Mouse (Mus musculus): ENCODE measurements at regions not wholly inside any gene's neighbourhood (a gene's known extent, or its start where the extent isn't known, plus 50 kb on each side); places are given as distances from the start of the nearest gene placed in this dataset.

DNA sequence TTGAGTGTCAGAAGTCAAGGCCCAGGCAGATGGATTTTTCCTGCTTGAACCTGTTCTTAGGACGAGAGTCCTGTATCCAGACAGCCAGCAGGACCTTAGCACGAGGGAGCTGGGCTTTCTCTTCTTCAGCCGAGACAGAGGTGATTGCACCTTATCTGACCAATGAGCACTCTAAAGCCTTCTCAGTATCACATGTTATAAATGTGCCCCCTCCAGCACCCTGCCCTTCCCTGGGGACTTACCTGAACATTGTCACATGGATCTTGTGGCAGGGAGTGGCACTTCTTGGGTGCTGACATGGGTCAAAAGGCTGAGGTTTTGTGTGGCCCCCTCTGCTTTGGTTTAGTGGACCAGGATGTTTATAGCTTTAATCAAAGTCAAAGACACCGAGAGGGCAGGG, 367.5 kb downstream of the Rps24 start:
- 37% methylated on average over 4 of the region's 4 CpGs for WGBS
- Histone ChIP-seq H3K9ac (ENCODE audit: low read length) (no peak overlapping the region), H3K4me2 (ENCODE audit: low read depth, severe bottlenecking) (no peak overlapping the region), H3K4me3 (ENCODE audit: low read depth, low read length) (no peak overlapping the region), H3K4me1 (ENCODE audit: control insufficient read depth, insufficient read depth, low read length) (peaks cover 9% of the 10 kb centered on the region), H3K27ac (replicated peaks; ENCODE audit: low read depth, low read length) (no peak overlapping the region), H3K9me3 (ENCODE audit: control insufficient read depth, low read length) (no peaks in the 10 kb centered on the region), H3K27me3 (ENCODE audit: control insufficient read depth, insufficient read depth, low read length) (no peaks in the 10 kb centered on the region), H3K36me3 (ENCODE audit: control insufficient read depth, insufficient read depth, low read length) (no peaks in the 10 kb centered on the region)
- DNase-seq (ENCODE audit: low spot score) (no peak), ATAC-seq (ENCODE audit: insufficient number of reproducible peaks, low FRiP score, low TSS enrichment, low read depth) (no peak)

DNA sequence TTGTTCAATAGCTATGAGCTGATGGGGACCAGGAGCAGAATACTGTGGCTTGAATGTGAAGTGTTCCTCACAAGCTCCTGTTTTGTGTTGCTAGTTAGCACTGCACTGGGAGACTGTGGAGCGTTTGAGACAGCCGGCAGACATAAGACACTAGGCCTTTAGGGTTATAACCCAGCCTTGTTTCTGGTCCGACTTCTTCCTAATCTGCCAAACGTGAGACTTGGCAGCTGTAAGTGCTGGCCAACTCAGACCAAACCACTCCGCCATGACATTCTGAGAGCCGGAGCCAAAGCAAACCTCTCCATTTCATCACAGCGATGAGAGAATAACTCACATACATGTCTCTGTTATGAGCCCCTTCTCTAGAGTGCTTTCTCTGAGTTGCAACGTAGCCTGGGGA, 375.2 kb downstream of the Rps24 start:
- no peak for DNase-seq (ENCODE audit: low spot score)
- WGBS, result 85% methylated on average over 8 of the region's 8 CpGs

DNA sequence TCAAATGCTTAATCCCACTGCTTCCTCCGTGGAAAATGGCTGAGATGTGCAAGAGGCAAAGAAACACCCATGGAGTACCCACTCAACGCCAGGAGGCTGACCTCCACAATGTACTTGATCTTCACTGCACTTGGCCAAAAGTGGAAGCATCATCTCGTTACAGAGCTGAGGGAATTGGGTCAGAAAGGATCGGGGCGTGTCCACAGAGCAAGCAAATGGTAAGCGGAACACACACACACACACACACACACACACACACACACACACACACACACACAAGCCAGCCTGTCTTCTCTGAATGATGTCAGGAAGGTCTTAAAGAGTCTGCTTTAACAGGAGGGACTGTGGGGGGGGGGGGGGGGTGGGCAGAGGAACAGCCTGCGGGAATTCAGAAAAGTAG, 375.7 kb downstream of the Rps24 start:
- no peak for DNase-seq (ENCODE audit: low spot score)
- H3K9ac ChIP-seq (ENCODE audit: low read length), result no peak overlapping the region
- H3K4me3 ChIP-seq (ENCODE audit: low read depth, low read length), result no peak overlapping the region
- H3K27me3 ChIP-seq (ENCODE audit: control insufficient read depth, insufficient read depth, low read length), result no peaks in the 10 kb centered on the region
- no peak overlapping the region for H3K27ac ChIP-seq (replicated peaks; ENCODE audit: low read depth, low read length)
- no peaks in the 10 kb centered on the region for H3K36me3 ChIP-seq (ENCODE audit: control insufficient read depth, insufficient read depth, low read length)
- 78% methylated on average over 7 of the region's 7 CpGs for WGBS
- H3K4me1 ChIP-seq (ENCODE audit: control insufficient read depth, insufficient read depth, low read length), result peaks cover 8% of the 10 kb centered on the region; the same call in 1 of the 2 replicates
- H3K9me3 ChIP-seq (ENCODE audit: control insufficient read depth, low read length), result no peaks in the 10 kb centered on the region
- no peak for ATAC-seq (ENCODE audit: insufficient number of reproducible peaks, low FRiP score, low TSS enrichment, low read depth)
- no peak overlapping the region for H3K4me2 ChIP-seq (ENCODE audit: low read depth, severe bottlenecking)

More for the DNA sequence above, 375.2 kb downstream of the Rps24 start:
- Histone ChIP-seq H3K4me3 (ENCODE audit: low read depth, low read length) (no peak overlapping the region), H3K36me3 (ENCODE audit: control insufficient read depth, insufficient read depth, low read length) (no peaks in the 10 kb centered on the region), H3K27ac (replicated peaks; ENCODE audit: low read depth, low read length) (no peak overlapping the region), H3K4me2 (ENCODE audit: low read depth, severe bottlenecking) (no peak overlapping the region), H3K9ac (ENCODE audit: low read length) (no peak overlapping the region), H3K9me3 (ENCODE audit: control insufficient read depth, low read length) (no peaks in the 10 kb centered on the region), H3K27me3 (ENCODE audit: control insufficient read depth, insufficient read depth, low read length) (no peaks in the 10 kb centered on the region), H3K4me1 (ENCODE audit: control insufficient read depth, insufficient read depth, low read length) (peaks cover 8% of the 10 kb centered on the region; the same call in 1 of the 2 replicates)
- ATAC-seq (ENCODE audit: insufficient number of reproducible peaks, low FRiP score, low TSS enrichment, low read depth), result no peak

DNA sequence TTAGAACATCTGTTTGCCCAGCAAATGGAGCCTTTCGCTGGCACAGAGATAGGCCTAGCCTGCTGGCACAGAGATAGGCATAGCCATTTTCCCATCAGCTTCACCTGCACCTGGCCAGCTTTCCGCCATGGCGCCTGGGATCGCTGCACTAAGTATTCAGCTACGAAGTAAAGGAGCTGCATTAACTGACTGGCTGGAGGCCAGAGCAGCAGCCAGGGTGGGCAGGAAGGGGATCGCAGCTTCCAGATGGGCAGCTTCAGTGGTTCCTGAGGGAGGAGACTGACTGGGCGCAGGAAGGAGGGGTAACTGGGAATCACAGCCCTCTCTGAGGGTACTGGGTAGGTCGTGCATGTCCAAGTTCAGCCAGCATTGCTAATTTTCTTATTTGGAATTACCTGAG, 376.2 kb downstream of the Rps24 start:
- no peak overlapping the region for H3K4me2 ChIP-seq (ENCODE audit: low read depth, severe bottlenecking)
- H3K9me3 ChIP-seq (ENCODE audit: control insufficient read depth, low read length), result no peaks in the 10 kb centered on the region
- no peaks in the 10 kb centered on the region for H3K36me3 ChIP-seq (ENCODE audit: control insufficient read depth, insufficient read depth, low read length)
- ATAC-seq (ENCODE audit: insufficient number of reproducible peaks, low FRiP score, low TSS enrichment, low read depth) (no peak), DNase-seq (ENCODE audit: low spot score) (no peak)
- peaks cover 8% of the 10 kb centered on the region; the same call in 1 of the 2 replicates for H3K4me1 ChIP-seq (ENCODE audit: control insufficient read depth, insufficient read depth, low read length)
- H3K9ac ChIP-seq (ENCODE audit: low read length), result no peak overlapping the region
- H3K4me3 ChIP-seq (ENCODE audit: low read depth, low read length), result no peak overlapping the region
- no peaks in the 10 kb centered on the region for H3K27me3 ChIP-seq (ENCODE audit: control insufficient read depth, insufficient read depth, low read length)
- WGBS, result 80% methylated on average over 8 of the region's 8 CpGs
- no peak overlapping the region for H3K27ac ChIP-seq (replicated peaks; ENCODE audit: low read depth, low read length)

GRCm38 (mm10) chr14:24865579-24866230, 378.8 kb downstream of the Rps24 start:
- H3K27me3 ChIP-seq (ENCODE audit: control insufficient read depth, insufficient read depth, low read length), result no peaks in the 10 kb centered on the region
- H3K9ac ChIP-seq (ENCODE audit: low read length), result no peak overlapping the region
- no peak overlapping the region for H3K27ac ChIP-seq (replicated peaks; ENCODE audit: low read depth, low read length)
- 0 out of 2 replicates have a peak, but pooled peaks cover 6% of the 10 kb centered on the region for H3K4me1 ChIP-seq (ENCODE audit: control insufficient read depth, insufficient read depth, low read length)
- ATAC-seq (ENCODE audit: insufficient number of reproducible peaks, low FRiP score, low TSS enrichment, low read depth) (no peak), DNase-seq (ENCODE audit: low spot score) (no peak)
- 92% methylated on average over 6 of the region's 6 CpGs for WGBS
- no peak overlapping the region for H3K4me3 ChIP-seq (ENCODE audit: low read depth, low read length)
- H3K36me3 ChIP-seq (ENCODE audit: control insufficient read depth, insufficient read depth, low read length), result no peaks in the 10 kb centered on the region
- H3K9me3 ChIP-seq (ENCODE audit: control insufficient read depth, low read length), result no peaks in the 10 kb centered on the region
- H3K4me2 ChIP-seq (ENCODE audit: low read depth, severe bottlenecking), result no peak overlapping the region

DNA sequence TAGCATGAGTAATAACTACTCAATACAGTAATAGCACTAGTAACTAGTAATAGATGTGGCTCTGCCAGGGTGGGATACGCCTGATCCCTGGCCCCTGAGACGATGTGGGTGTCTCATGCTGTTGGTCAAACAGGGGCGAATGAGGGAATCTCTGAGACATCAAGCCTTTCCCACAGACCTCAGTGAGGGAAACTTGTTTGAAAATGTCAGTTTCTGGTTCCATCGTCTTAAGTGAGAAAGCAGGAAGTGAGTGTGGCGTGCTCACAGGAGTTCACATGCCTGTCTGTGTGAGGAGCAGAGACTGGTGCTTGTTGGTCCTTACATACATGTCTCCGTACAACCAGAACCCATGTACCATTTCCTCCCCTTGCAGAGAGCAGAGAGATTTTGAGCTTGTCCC, 380.9 kb downstream of the Rps24 start:
- no peak overlapping the region for H3K27ac ChIP-seq (replicated peaks; ENCODE audit: low read depth, low read length)

GRCm38 (mm10) chr14:24868756-24869155, 381.8 kb downstream of the Rps24 start:
- Histone ChIP-seq H3K27ac (replicated peaks; ENCODE audit: low read depth, low read length) (no peak overlapping the region), H3K4me1 (ENCODE audit: control insufficient read depth, insufficient read depth, low read length) (0 out of 2 replicates have a peak, but pooled peaks cover 6% of the 10 kb centered on the region), H3K36me3 (ENCODE audit: control insufficient read depth, insufficient read depth, low read length) (no peaks in the 10 kb centered on the region), H3K4me3 (ENCODE audit: low read depth, low read length) (no peak overlapping the region), H3K9ac (ENCODE audit: low read length) (no peak overlapping the region), H3K4me2 (ENCODE audit: low read depth, severe bottlenecking) (no peak overlapping the region), H3K27me3 (ENCODE audit: control insufficient read depth, insufficient read depth, low read length) (no peaks in the 10 kb centered on the region), H3K9me3 (ENCODE audit: control insufficient read depth, low read length) (no peaks in the 10 kb centered on the region)
- 84% methylated on average over 6 of the region's 6 CpGs for WGBS
- DNase-seq (ENCODE audit: low spot score) (no peak), ATAC-seq (ENCODE audit: insufficient number of reproducible peaks, low FRiP score, low TSS enrichment, low read depth) (no peak)

More for the DNA sequence above, 380.9 kb downstream of the Rps24 start:
- DNase-seq (ENCODE audit: low spot score) (no peak), ATAC-seq (ENCODE audit: insufficient number of reproducible peaks, low FRiP score, low TSS enrichment, low read depth) (no peak)
- Histone ChIP-seq H3K4me1 (ENCODE audit: control insufficient read depth, insufficient read depth, low read length) (0 out of 2 replicates have a peak, but pooled peaks cover 6% of the 10 kb centered on the region), H3K9me3 (ENCODE audit: control insufficient read depth, low read length) (no peaks in the 10 kb centered on the region), H3K4me2 (ENCODE audit: low read depth, severe bottlenecking) (no peak overlapping the region), H3K4me3 (ENCODE audit: low read depth, low read length) (no peak overlapping the region), H3K27me3 (ENCODE audit: control insufficient read depth, insufficient read depth, low read length) (no peaks in the 10 kb centered on the region), H3K36me3 (ENCODE audit: control insufficient read depth, insufficient read depth, low read length) (no peaks in the 10 kb centered on the region), H3K9ac (ENCODE audit: low read length) (no peak overlapping the region; the same call in 1 of the 2 replicates)
- 90% methylated on average over 6 of the region's 6 CpGs for WGBS

DNA sequence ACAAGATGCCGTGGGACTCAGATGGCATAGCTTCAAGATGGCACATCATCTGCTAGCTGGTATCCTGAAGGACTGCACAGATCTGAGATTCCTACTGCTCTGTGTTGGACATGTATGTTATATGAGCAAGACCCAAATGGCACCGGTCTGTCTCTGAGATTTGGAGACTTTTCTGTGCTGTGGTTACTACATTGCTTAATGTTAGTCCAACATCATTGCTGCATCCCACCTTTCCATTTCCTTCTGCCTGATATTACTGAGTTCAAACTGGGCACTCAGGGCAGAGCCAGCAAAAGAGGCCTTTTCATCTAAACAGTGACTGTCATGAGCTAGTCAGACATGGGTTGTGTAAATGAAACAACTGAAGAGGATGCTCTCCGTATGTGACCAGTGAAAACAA, 383.3 kb downstream of the Rps24 start:
- no peak overlapping the region for H3K9ac ChIP-seq (ENCODE audit: low read length)
- no peaks in the 10 kb centered on the region for H3K9me3 ChIP-seq (ENCODE audit: control insufficient read depth, low read length)
- H3K4me2 ChIP-seq (ENCODE audit: low read depth, severe bottlenecking), result no peak overlapping the region
- WGBS, result 96% methylated on average over 3 of the region's 3 CpGs
- H3K27ac ChIP-seq (replicated peaks; ENCODE audit: low read depth, low read length), result no peak overlapping the region
- ATAC-seq (ENCODE audit: insufficient number of reproducible peaks, low FRiP score, low TSS enrichment, low read depth) (no peak), DNase-seq (ENCODE audit: low spot score) (no peak)
- no peaks in the 10 kb centered on the region for H3K36me3 ChIP-seq (ENCODE audit: control insufficient read depth, insufficient read depth, low read length)
- no peaks in the 10 kb centered on the region for H3K4me1 ChIP-seq (ENCODE audit: control insufficient read depth, insufficient read depth, low read length)
- no peaks in the 10 kb centered on the region for H3K27me3 ChIP-seq (ENCODE audit: control insufficient read depth, insufficient read depth, low read length)
- no peak overlapping the region for H3K4me3 ChIP-seq (ENCODE audit: low read depth, low read length)
